Mouse (Mus musculus) small intestine, adult 2 months (tissue): ENCODE data around the gene Gpsm1. TPM values are rescaled to one million over a fixed set of nuclear protein-coding genes. Genes with fewer than 3 reads are reported as not detected.

Source experiments
- H3K27ac ChIP-seq: fragments of 200-500 bp; 2 replicates; pipeline ENCODE4 v1.5.1; 2012; ENCODE audit warnings: low read depth, low read length, control low read depth, inconsistent platforms; ENCODE audit not compliant: insufficient read depth
- H3K27me3 ChIP-seq: fragments of 200-500 bp; 2 replicates; pipeline ENCODE4 v1.6.1; 2012; ENCODE audit warnings: mild to moderate bottlenecking, moderate library complexity, low read length, inconsistent platforms; ENCODE audit not compliant: control insufficient read depth, insufficient read depth
- H3K36me3 ChIP-seq: fragments of 200-500 bp; 2 replicates; pipeline ENCODE4 v1.6.1; 2012; ENCODE audit warnings: mild to moderate bottlenecking, low read length, control low read depth, inconsistent platforms; ENCODE audit not compliant: control insufficient read depth, insufficient read depth
- H3K4me1 ChIP-seq: fragments of 200-500 bp; 2 replicates; pipeline ENCODE4 v1.6.1; 2012; ENCODE audit warnings: low read length, inconsistent platforms, mixed read lengths; ENCODE audit not compliant: control insufficient read depth, insufficient read depth, insufficient read length
- H3K4me3 ChIP-seq: fragments of 200-500 bp; 2 replicates; pipeline ENCODE4 v1.5.1; 2012; ENCODE audit warnings: low read depth, mild to moderate bottlenecking, control low read depth, inconsistent platforms, low read length, moderate library complexity
- CTCF ChIP-seq: fragments of 200-500 bp; IDR thresholded peaks from 2 replicates; pipeline ENCODE4 v1.5.1; 2012; ENCODE audit warnings: low read depth, mild to moderate bottlenecking, control low read depth, inconsistent platforms, low read length, moderate library complexity, mixed read lengths; ENCODE audit not compliant: insufficient replicate concordance, insufficient read length; ENCODE audit errors: extremely low read depth
- POLR2A ChIP-seq: fragments of 200-500 bp; IDR thresholded peaks from 2 replicates; pipeline ENCODE4 v1.6.1; 2012; ENCODE audit warnings: low read depth, mild to moderate bottlenecking, control low read depth, inconsistent platforms, low read length, moderate library complexity
- WGBS: fragments of 180-500 bp; shearing (Covaris S2); methylation state at CpG from one replicate; pipeline ENCODE4 v1.1.7; 2018; 5-methylcytosine and 5-hydroxymethylcytosine counted together
- polyA plus RNA-seq: library from polyadenylated mRNA; depleted of rRNA; stranded (reverse); fragments of >200 nt; gene quantifications from 2 replicates; pipeline ENCODE4 v1.2.3, GENCODE M21; 2012

Gene Gpsm1
- polyA plus RNA-seq, 1 experiment = 7.1 TPM

DNA sequence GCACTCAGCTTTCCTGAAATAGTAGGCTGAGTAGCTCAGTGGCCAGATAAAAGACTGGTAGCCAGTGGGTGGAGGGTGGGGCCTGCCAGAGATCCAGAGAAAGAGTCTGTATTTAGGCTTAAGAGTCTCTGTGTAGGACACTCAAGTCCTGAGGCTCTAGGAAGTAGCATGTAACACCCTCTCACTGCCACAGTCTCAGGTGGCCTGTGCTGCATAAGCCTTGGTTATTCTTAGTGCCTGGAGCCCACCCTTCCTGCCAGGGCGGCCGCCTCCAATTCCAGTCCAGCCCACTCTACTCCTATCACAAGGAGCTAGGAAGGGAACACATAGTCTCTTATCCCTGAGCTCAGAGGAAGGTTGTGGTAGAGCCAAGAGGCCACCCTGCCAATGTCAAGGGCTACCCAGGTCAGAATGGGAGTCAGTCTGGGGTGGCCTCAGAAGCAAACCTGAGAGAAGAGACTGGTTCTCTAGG is 26.2 kb downstream of the Gpsm1 start:
- Histone ChIP-seq H3K4me1 (peaks cover 17% of the 10 kb centered on the region), H3K36me3 (no peaks in the 10 kb centered on the region), H3K27me3 (no peaks in the 10 kb centered on the region), H3K4me3 (no peak overlapping the region), H3K27ac (no peak overlapping the region)
- 82% methylated on average over 2 of the region's 2 CpGs for WGBS
- TF ChIP-seq CTCF (no peak), POLR2A (no peak)

DNA sequence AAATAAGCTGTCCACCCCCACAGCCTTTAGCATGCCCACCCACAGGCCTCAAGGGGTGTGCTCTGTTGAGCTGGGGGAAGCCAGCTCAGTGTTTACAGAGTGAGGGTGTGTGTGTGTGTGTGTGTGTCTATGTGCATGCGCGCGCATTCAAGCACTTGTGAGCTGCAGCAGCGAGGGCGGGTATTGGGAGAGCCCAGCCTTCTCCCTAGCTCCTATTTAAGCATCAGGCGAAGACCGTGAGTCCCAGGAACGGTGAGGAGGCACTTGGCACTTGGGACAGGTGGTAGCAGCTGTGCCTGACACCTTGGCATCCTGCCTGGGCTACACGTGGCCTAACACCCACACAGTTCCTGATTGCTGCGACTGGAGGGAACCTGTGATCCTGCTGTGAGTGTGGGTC is 26.7 kb downstream of the Gpsm1 start:
- peaks cover 20% of the 10 kb centered on the region for H3K4me1 ChIP-seq
- 13% methylated on average over 10 of the region's 10 CpGs for WGBS
- no peak for TF ChIP-seq CTCF
- TF ChIP-seq POLR2A = no peak
- H3K27me3 ChIP-seq = no peaks in the 10 kb centered on the region
- H3K4me3 ChIP-seq = no peak overlapping the region
- H3K36me3 ChIP-seq = no peaks in the 10 kb centered on the region
- H3K27ac ChIP-seq = peak overlapping the region; percentile 52

DNA sequence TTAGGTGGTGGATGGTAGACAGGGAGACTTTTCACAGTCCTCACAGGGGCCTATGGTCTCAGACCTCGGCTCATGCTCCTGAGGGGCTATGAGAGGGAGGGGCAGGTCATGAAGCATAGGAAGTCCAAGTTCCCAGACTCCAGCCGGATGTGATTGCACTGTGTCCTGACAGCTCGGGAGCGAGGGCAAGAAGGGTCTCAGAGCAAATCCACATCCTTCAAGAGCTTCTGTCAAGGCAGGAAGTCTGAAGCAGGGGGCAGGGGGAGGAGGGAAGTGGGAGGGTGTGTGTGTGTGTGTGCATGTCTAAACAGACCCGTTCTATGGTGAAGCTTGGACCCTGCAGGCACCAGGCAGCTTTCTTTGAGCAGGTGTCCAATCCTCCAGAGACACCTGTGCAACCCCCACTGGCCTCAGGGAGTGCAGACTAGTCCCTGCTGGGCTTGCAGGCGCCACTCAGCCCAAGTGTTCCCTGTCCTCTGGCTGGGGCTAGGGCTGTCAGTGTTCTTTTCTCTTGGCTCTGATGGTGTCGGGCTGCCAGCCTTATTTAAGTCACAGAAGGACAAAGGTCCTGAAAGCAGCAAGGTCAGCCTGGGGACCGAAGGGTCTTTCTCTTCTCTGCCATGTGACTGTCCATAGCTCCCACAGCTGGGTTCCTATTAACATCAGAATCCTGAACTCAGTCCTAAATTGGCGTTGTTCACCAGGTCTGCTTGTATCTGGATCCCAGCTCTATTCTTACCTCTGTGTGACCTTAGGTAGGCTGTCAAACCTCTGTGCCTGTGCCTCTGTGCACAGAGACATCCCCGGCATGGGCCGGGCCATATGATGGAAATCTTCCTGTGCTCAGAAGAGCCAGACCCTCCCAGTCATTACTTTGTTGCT is 27.5 kb downstream of the Gpsm1 start:
- H3K27ac ChIP-seq = peak overlapping the region; percentile 52; the same call in 1 of the 2 replicates
- 51% methylated on average over 11 of the region's 11 CpGs for WGBS
- H3K36me3 ChIP-seq = no peaks in the 10 kb centered on the region
- TF ChIP-seq CTCF = no peak
- TF ChIP-seq POLR2A = no peak
- no peak overlapping the region for H3K4me3 ChIP-seq
- peaks cover 25% of the 10 kb centered on the region for H3K4me1 ChIP-seq
- no peaks in the 10 kb centered on the region for H3K27me3 ChIP-seq

GRCm38 (mm10) chr2:26348241-26348640 is 32.9 kb downstream of the Gpsm1 start:
- H3K4me3 ChIP-seq = no peak overlapping the region
- no peak overlapping the region for H3K27ac ChIP-seq
- peaks cover 21% of the 10 kb centered on the region for H3K4me1 ChIP-seq
- H3K27me3 ChIP-seq = no peaks in the 10 kb centered on the region
- 63% methylated on average over 6 of the region's 6 CpGs for WGBS
- TF ChIP-seq CTCF (no peak), POLR2A (no peak)
- no peaks in the 10 kb centered on the region; the same call in none of the 2 replicates for H3K36me3 ChIP-seq

DNA sequence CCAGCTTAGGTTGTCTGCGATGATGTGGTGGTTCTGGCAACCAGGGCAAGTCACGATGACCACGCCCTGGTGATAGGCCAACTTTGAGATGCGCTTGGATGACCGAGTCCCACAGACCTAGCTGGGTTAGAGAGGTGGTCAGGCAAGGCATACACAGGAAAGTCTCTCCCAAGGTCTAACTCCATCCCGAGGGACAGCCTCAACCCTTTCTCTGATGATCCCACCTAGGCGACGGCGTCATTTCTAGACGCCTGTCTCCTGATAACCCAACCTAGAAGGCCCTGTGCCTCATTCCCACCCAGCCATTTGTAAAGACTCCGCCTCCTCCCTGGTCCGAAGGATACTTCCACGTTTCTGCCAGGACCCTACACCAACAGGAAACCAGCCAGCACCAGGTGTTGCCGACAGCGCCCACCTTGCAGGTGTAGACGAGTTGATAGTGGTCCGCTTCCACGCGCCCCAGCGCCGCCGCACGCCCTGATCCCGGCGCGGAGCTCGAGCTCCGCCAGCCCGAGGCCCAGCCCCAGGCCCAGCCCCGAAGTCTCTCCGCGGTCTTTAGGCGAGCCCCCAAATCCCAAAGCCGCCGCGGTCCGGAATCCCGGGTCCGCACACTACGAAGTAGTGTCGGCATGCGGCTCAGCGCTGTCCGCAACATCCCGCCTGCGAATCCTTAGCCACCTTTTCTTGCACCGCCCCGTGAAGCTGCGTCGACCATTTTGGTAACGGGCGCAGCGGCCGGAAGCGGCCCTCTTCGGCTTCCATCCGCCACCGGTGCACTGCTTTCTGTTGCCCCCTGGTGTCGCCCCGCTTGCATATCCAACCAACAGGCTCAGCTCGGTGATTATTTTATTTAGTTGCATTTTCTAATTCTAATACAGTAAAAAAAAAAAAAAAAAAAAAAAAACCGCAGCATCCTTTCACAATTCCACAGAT is 36.3 kb downstream of the Gpsm1 start, which contains the start of gene Dnlz:
Gene Dnlz, minus strand, starts transcription at position 753 of the 933 bp plus-strand sequence.
- under 1% methylated on average over 62 of the region's 62 CpGs for WGBS
- TF ChIP-seq CTCF (peak; percentile 70), POLR2A (peak; percentile 50)
- H3K36me3 ChIP-seq = no peaks in the 10 kb centered on the region; the same call in none of the 2 replicates
- H3K4me3 ChIP-seq = peak within 1 kb of the TSS; percentile 91
- peak within 1 kb of the TSS; percentile 50 for H3K27ac ChIP-seq
- H3K27me3 ChIP-seq = no peaks in the 10 kb centered on the region
- H3K4me1 ChIP-seq = peaks cover 21% of the 10 kb centered on the region

- no peak for TF ChIP-seq CTCF
- TF ChIP-seq POLR2A = no peak
- H3K4me1 ChIP-seq = peaks cover 14% of the 10 kb centered on the region
- no peaks in the 10 kb centered on the region; the same call in none of the 2 replicates for H3K36me3 ChIP-seq
- peak overlapping the region; percentile 91 for H3K4me3 ChIP-seq
- H3K27me3 ChIP-seq = no peaks in the 10 kb centered on the region
- WGBS = 3% methylated on average over 36 of the region's 36 CpGs
- no peak overlapping the region for H3K27ac ChIP-seq
These were observed 37.1 kb downstream of the Gpsm1 start for GRCm38 (mm10) chr2:26352291-26352910.
